8 mouse cellular contexts compared by ENCODE assay signal in genomic region chr14:75845698-75846115, GRCm38 (mm10). TPM values are rescaled to one million over a fixed set of nuclear protein-coding genes. Genes with fewer than 3 reads are reported as not detected.
DNase-seq lines count a peak whose midpoint lies in the region; ATAC-seq and TF ChIP-seq lines count a peak whose summit lies in the region.

No protein-coding gene starts in this region.

- DNase-seq in G1E (ENCODE audit: low spot score), result peak; percentile 62
- DNase-seq in cerebellum, adult 18-20 months, result peak; percentile 85 to 94
- peak; percentile 91 to 94 for DNase-seq in heart, postnatal 36 days
- DNase-seq in layer of hippocampus, adult 2 months (ENCODE audit: low spot score in 2 of 2), result peak; percentile 77 to 79
- DNase-seq in lung, embryonic 14.5 days, result peak; percentile 95
- peak; percentile 82 to 87 for DNase-seq in thymus, adult 18-20 months

- WGBS in forebrain, embryonic 16.5 days, result 0% methylated on average over 38 of the region's 40 CpGs
- under 1% methylated on average over 40 of the region's 40 CpGs for WGBS in lung, embryonic 14.5 days

- TF ChIP-seq CTCF in G1E (IDR thresholded peaks at IDR 0.05; ENCODE audit: low read depth, low read length), result no peak
- TF ChIP-seq CTCF in layer of hippocampus, adult 2 months (conservative IDR thresholded peaks at IDR 0.05), result peak; percentile 75
- TF ChIP-seq CTCF in lung, embryonic 14.5 days (IDR thresholded peaks at IDR 0.05; ENCODE audit: low read depth), result peak; percentile 55

- intact Hi-C loops in heart, postnatal 36 days (cut with DNase I), result no loop called here

- H3K9ac ChIP-seq in forebrain, embryonic 16.5 days (replicated peaks; ENCODE audit: low read depth, low read length), result peak overlapping the region; percentile 93
- peak overlapping the region; percentile 95 for H3K9ac ChIP-seq in lung, embryonic 14.5 days

- H3K27me3 ChIP-seq in G1E (ENCODE audit: insufficient read depth, low read length), result no peaks in the 10 kb centered on the region
- H3K27me3 ChIP-seq in forebrain, embryonic 16.5 days (replicated peaks; ENCODE audit: control insufficient read depth, insufficient read depth, low read length), result no peaks in the 10 kb centered on the region
- H3K27me3 ChIP-seq in lung, embryonic 14.5 days (ENCODE audit: insufficient read depth, low read length), result no peaks in the 10 kb centered on the region

- H3K36me3 ChIP-seq in G1E (replicated peaks), result peaks cover 44% of the 10 kb centered on the region
- peaks cover 35% of the 10 kb centered on the region for H3K36me3 ChIP-seq in forebrain, embryonic 16.5 days (ENCODE audit: control insufficient read depth, insufficient read depth)
- peaks cover 45% of the 10 kb centered on the region for H3K36me3 ChIP-seq in lung, embryonic 14.5 days (ENCODE audit: insufficient read depth)

- peak; percentile 52 for ATAC-seq in G1E (ENCODE audit: extremely low read depth, insufficient number of reproducible peaks, low FRiP score, poor library complexity, severe bottlenecking)
- peak; percentile 67 for ATAC-seq in forebrain, embryonic 16.5 days
- peak; percentile 74 for ATAC-seq in lung, embryonic 14.5 days (ENCODE audit: insufficient read depth)
- peak; percentile 69 for ATAC-seq in neutrophil, adult 5-6 weeks (ENCODE audit: extremely low read depth, insufficient number of reproducible peaks, low FRiP score, poor library complexity, severe bottlenecking)

- peaks cover 40% of the 10 kb centered on the region for H3K4me1 ChIP-seq in G1E (ENCODE audit: insufficient read depth, low read depth, low read length)
- peaks cover 19% of the 10 kb centered on the region for H3K4me1 ChIP-seq in forebrain, embryonic 16.5 days (replicated peaks; ENCODE audit: control insufficient read depth, insufficient read depth, low read length)
- H3K4me1 ChIP-seq in lung, embryonic 14.5 days (ENCODE audit: insufficient read depth), result peaks cover 5% of the 10 kb centered on the region; the same call in 1 of the 2 replicates

- peak overlapping the region; percentile 83 for H3K4me3 ChIP-seq in G1E (ENCODE audit: low read depth, low read length)
- peak overlapping the region; percentile 83 for H3K4me3 ChIP-seq in forebrain, embryonic 16.5 days (replicated peaks; ENCODE audit: low read length)
- peak overlapping the region; percentile 61 for H3K4me3 ChIP-seq in layer of hippocampus, adult 2 months
- H3K4me3 ChIP-seq in lung, embryonic 14.5 days (ENCODE audit: low read depth, low read length), result peak overlapping the region; percentile 85

- no peaks in the 10 kb centered on the region for H3K9me3 ChIP-seq in G1E (replicated peaks)
- H3K9me3 ChIP-seq in forebrain, embryonic 16.5 days (ENCODE audit: control insufficient read depth, low read length), result no peaks in the 10 kb centered on the region
- no peaks in the 10 kb centered on the region for H3K9me3 ChIP-seq in lung, embryonic 14.5 days (ENCODE audit: low read depth, low read length)

- peak overlapping the region; percentile 63 for H3K4me2 ChIP-seq in forebrain, embryonic 16.5 days (ENCODE audit: low read length)
- H3K4me2 ChIP-seq in lung, embryonic 14.5 days, result peak overlapping the region; percentile 67

- H3K27ac ChIP-seq in forebrain, embryonic 16.5 days (ENCODE audit: low read length), result peak overlapping the region; percentile 97
- peak overlapping the region; percentile 98 for H3K27ac ChIP-seq in layer of hippocampus, adult 2 months
- peak overlapping the region; percentile 98 for H3K27ac ChIP-seq in lung, embryonic 14.5 days (ENCODE audit: low read depth)

RNA-seq across cellular contexts. Expression of gene Tpt1, which starts 0.8 kb away (rescaled TPM):
- total RNA-seq in G1E (2014; fragmentation: Nextera tagmentation), result 2,208 and 2,341 TPM in 2 replicates
- total RNA-seq in G1E (2017), result 819 and 896 TPM in 2 replicates
- 1,947 and 1,988 TPM in 2 replicates for polyA plus RNA-seq in G1E (2012)
- 740 and 764 TPM in 2 replicates for polyA plus RNA-seq in forebrain, embryonic 16.5 days (2015; fragmentation: Nextera tagmentation; extraction: Ambion mirVana)
- 1,000 to 10,000 TPM; 2,953 to 3,079 TPM for total RNA-seq in heart, postnatal 36 days (2021)
- total RNA-seq in layer of hippocampus, adult 2 months (2021), result 1,000 to 10,000 TPM in 1 of 2 experiments, 100 to 1,000 TPM in 1; 932 to 1,022 TPM
- 1,140 and 1,218 TPM in 2 replicates for polyA plus RNA-seq in lung, embryonic 14.5 days (2014; fragmentation: Nextera tagmentation; extraction: Ambion mirVana)
- 1,381 and 1,390 TPM in 2 replicates for total RNA-seq in neutrophil, adult 5-6 weeks (2017)

RNA-seq across cellular contexts. Expression of gene Slc25a30, which starts 58.9 kb away (rescaled TPM):
- 33.9 and 40.4 TPM in 2 replicates for total RNA-seq in G1E (2014; fragmentation: Nextera tagmentation)
- 20.3 and 20.5 TPM in 2 replicates for total RNA-seq in G1E (2017)
- 44.3 and 54.7 TPM in 2 replicates for polyA plus RNA-seq in G1E (2012)
- 9.3 and 10.0 TPM in 2 replicates for polyA plus RNA-seq in forebrain, embryonic 16.5 days (2015; fragmentation: Nextera tagmentation; extraction: Ambion mirVana)
- total RNA-seq in heart, postnatal 36 days (2021), result 10 to 100 TPM; 11.0 to 15.5 TPM
- 10 to 100 TPM; 12.8 to 15.7 TPM for total RNA-seq in layer of hippocampus, adult 2 months (2021)
- 4.1 and 4.7 TPM in 2 replicates for polyA plus RNA-seq in lung, embryonic 14.5 days (2014; fragmentation: Nextera tagmentation; extraction: Ambion mirVana)
- 46.4 and 50.7 TPM in 2 replicates for total RNA-seq in neutrophil, adult 5-6 weeks (2017)

Comparison
In these comparisons a context has a peak if more than half of its experiments do, and no peak if none do; other contexts are left out.
1. Peak in every context shown above with its lines: DNase-seq, ATAC-seq, H3K4me3 ChIP-seq and H3K27ac ChIP-seq.